Mouse (Mus musculus): ENCODE measurements around the gene Dhx9. TPM values are rescaled to one million over a fixed set of nuclear protein-coding genes. Genes with fewer than 3 reads are reported as not detected.
A peak's percentile ranks its signal among the peaks of the same experiment; 100 is the strongest.
"Not testable (repeated sequence)": the region's sequence is repeated elsewhere in the genome, so short reads cannot be mapped to it uniquely, and the experiment has no call there.

Gene Dhx9
- polyA plus RNA-seq (2012; rRNA removed): 57.5 and 63.0 TPM in 2 replicates

DNA sequence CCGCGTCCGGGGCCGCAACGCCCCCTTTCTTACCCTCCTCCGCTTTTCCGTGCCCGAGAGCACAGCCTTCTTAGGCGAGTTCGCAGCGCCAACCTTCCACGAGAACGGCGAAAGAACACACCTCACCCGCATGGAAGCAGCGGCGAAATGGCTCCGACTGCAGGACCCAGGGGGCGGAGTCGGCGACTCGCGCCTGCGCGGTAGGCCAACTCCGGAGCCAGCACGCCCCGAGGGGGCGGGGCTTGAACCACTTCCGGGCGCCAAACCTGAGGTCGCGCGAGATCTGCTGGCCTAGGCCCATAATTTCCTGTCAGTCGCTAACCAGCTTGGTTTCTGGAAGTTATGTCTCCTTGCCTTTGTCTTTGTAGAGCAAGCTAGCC lies at the start of gene Dhx9:
Dhx9 (minus strand) TSS at position 161 of the 380 bp plus-strand sequence.
- peaks cover 4% of the 10 kb centered on the region; the same call in 1 of the 2 replicates for H3K4me1 ChIP-seq (ENCODE audit: control insufficient read depth, insufficient read depth, low read length)
- peak; percentile 97 to 98 for DNase-seq
- peak within 1 kb of the TSS; percentile 13; the same call in 1 of the 2 replicates for H3K27ac ChIP-seq (ENCODE audit: insufficient read depth, low read length)
- H3K27me3 ChIP-seq (ENCODE audit: control insufficient read depth, insufficient read depth, low read length): no peaks in the 10 kb centered on the region
- TF ChIP-seq POLR2A (IDR thresholded peaks at IDR 0.05; ENCODE audit: borderline replicate concordance, insufficient read depth, low read length): peak; percentile 97
- no peak for TF ChIP-seq CTCF (IDR thresholded peaks at IDR 0.05; ENCODE audit: borderline replicate concordance, insufficient read depth, low read depth, low read length)
- 1% methylated on average over 35 of the region's 35 CpGs for whole genome bisulfite sequencing
- H3K4me3 ChIP-seq (replicated peaks; ENCODE audit: insufficient read depth, low read depth, low read length): peak within 1 kb of the TSS; percentile 69

- Histone ChIP-seq H3K4me1 (ENCODE audit: control insufficient read depth, insufficient read depth, low read length) (no peaks in the 10 kb centered on the region), H3K4me3 (replicated peaks; ENCODE audit: insufficient read depth, low read depth, low read length) (no peak overlapping the region), H3K27ac (ENCODE audit: insufficient read depth, low read length) (no peak overlapping the region), H3K27me3 (ENCODE audit: control insufficient read depth, insufficient read depth, low read length) (no peaks in the 10 kb centered on the region)
- 36% methylated on average over 9 of the region's 9 CpGs for WGBS
- peak in 1 of 2 experiments; percentile 30 for DNase-seq
- TF ChIP-seq CTCF (IDR thresholded peaks at IDR 0.05; ENCODE audit: borderline replicate concordance, insufficient read depth, low read depth, low read length) (no peak), POLR2A (IDR thresholded peaks at IDR 0.05; ENCODE audit: borderline replicate concordance, insufficient read depth, low read length) (no peak)
These were observed 48.2 kb upstream of the Dhx9 start for GRCm38 (mm10) chr1:153535611-153536010.

DNA sequence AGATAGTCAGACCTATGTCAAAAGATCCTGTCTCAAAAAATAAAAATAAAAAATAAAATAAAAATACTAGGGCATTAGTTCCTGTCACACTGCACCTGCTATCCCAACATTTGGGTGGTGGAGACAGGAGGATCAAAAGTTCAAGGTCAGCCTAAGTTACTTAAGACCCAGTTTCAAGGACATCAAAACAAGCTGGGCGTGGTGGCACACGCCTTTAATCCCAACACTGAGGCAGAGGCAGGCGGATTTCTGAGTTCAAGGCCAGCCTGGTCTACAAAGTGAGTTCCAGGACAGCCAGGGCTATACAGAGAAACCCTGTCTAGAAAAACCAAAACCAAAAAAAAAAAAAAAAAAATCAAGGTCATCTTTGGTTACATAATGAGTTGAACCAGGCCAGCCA lies 45.4 kb upstream of the Dhx9 start:
- 94% methylated on average over 3 of the region's 3 CpGs for WGBS
- H3K4me3 ChIP-seq (replicated peaks; ENCODE audit: insufficient read depth, low read depth, low read length); H3K27ac ChIP-seq (ENCODE audit: insufficient read depth, low read length); DNase-seq; H3K4me1 ChIP-seq (ENCODE audit: control insufficient read depth, insufficient read depth, low read length); H3K27me3 ChIP-seq (ENCODE audit: control insufficient read depth, insufficient read depth, low read length): not testable (repeated sequence)

DNA sequence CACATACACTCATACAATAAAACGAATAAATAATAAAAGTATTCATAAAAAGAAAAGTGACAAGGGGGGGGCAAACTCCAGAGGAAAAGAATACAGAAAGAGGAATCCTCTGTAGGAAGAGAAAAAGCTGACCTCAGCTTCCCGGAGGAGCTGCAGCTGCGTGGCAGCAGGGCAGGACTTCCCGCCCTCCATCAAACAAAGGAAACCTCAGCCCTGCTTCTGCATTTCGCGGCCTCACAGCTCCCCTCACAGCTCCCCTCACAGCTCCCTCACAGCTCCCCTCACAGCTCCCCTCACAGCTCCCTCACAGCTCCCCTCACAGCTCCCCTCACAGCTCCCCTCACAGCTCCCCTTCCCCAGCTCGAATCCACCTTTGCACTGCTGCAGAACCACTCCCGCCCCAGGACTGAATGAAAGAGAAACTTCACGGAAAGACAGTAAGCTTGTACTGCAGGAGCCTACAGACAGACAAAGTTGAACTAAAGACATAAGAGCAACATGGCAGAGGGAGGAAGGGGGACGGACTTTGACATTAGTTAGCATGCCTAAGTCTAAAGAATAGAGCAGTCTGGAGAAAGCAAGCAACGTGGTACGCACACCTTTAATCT lies 44.9 kb upstream of the Dhx9 start:
- Histone ChIP-seq H3K4me3 (replicated peaks; ENCODE audit: insufficient read depth, low read depth, low read length) (no peak overlapping the region), H3K27me3 (ENCODE audit: control insufficient read depth, insufficient read depth, low read length) (no peaks in the 10 kb centered on the region), H3K4me1 (ENCODE audit: control insufficient read depth, insufficient read depth, low read length) (no peaks in the 10 kb centered on the region), H3K27ac (ENCODE audit: insufficient read depth, low read length) (no peak overlapping the region)
- DNase-seq: no peak
- no peak for TF ChIP-seq CTCF (IDR thresholded peaks at IDR 0.05; ENCODE audit: borderline replicate concordance, insufficient read depth, low read depth, low read length)
- no peak for TF ChIP-seq POLR2A (IDR thresholded peaks at IDR 0.05; ENCODE audit: borderline replicate concordance, insufficient read depth, low read length)
- WGBS: 27% methylated on average over 12 of the region's 12 CpGs

GRCm38 (mm10) chr1:153531677-153532233 lies 44.3 kb upstream of the Dhx9 start:
- Histone ChIP-seq H3K4me3 (replicated peaks; ENCODE audit: insufficient read depth, low read depth, low read length) (no peak overlapping the region), H3K27ac (ENCODE audit: insufficient read depth, low read length) (no peak overlapping the region), H3K4me1 (ENCODE audit: control insufficient read depth, insufficient read depth, low read length) (no peaks in the 10 kb centered on the region), H3K27me3 (ENCODE audit: control insufficient read depth, insufficient read depth, low read length) (no peaks in the 10 kb centered on the region)
- no peak for DNase-seq
- WGBS: 27% methylated on average over 9 of the region's 9 CpGs
- TF ChIP-seq CTCF (IDR thresholded peaks at IDR 0.05; ENCODE audit: borderline replicate concordance, insufficient read depth, low read depth, low read length): no peak

- no peaks in the 10 kb centered on the region for H3K27me3 ChIP-seq (ENCODE audit: control insufficient read depth, insufficient read depth, low read length)
- TF ChIP-seq CTCF (IDR thresholded peaks at IDR 0.05; ENCODE audit: borderline replicate concordance, insufficient read depth, low read depth, low read length) (no peak), POLR2A (IDR thresholded peaks at IDR 0.05; ENCODE audit: borderline replicate concordance, insufficient read depth, low read length) (no peak)
- no peak overlapping the region for H3K27ac ChIP-seq (ENCODE audit: insufficient read depth, low read length)
- DNase-seq: no peak
- H3K4me1 ChIP-seq (ENCODE audit: control insufficient read depth, insufficient read depth, low read length): no peaks in the 10 kb centered on the region
- WGBS: 62% methylated on average over 3 of the region's 3 CpGs
- H3K4me3 ChIP-seq (replicated peaks; ENCODE audit: insufficient read depth, low read depth, low read length): no peak overlapping the region
These were observed 34.7 kb upstream of the Dhx9 start for GRCm38 (mm10) chr1:153522116-153522515.

- Histone ChIP-seq H3K27ac (ENCODE audit: insufficient read depth, low read length) (no peak overlapping the region), H3K4me1 (ENCODE audit: control insufficient read depth, insufficient read depth, low read length) (no peaks in the 10 kb centered on the region), H3K27me3 (ENCODE audit: control insufficient read depth, insufficient read depth, low read length) (no peaks in the 10 kb centered on the region), H3K4me3 (replicated peaks; ENCODE audit: insufficient read depth, low read depth, low read length) (no peak overlapping the region)
- DNase-seq: no peak
- TF ChIP-seq POLR2A (IDR thresholded peaks at IDR 0.05; ENCODE audit: borderline replicate concordance, insufficient read depth, low read length) (no peak), CTCF (IDR thresholded peaks at IDR 0.05; ENCODE audit: borderline replicate concordance, insufficient read depth, low read depth, low read length) (no peak)
- 12% methylated on average over 12 of the region's 12 CpGs for WGBS
These were observed 27.9 kb upstream of the Dhx9 start for GRCm38 (mm10) chr1:153515368-153515767.

GRCm38 (mm10) chr1:153510330-153511009 lies 23.0 kb upstream of the Dhx9 start:
- Histone ChIP-seq H3K27ac (ENCODE audit: insufficient read depth, low read length) (no peak overlapping the region), H3K4me1 (ENCODE audit: control insufficient read depth, insufficient read depth, low read length) (no peaks in the 10 kb centered on the region), H3K27me3 (ENCODE audit: control insufficient read depth, insufficient read depth, low read length) (no peaks in the 10 kb centered on the region), H3K4me3 (replicated peaks; ENCODE audit: insufficient read depth, low read depth, low read length) (no peak overlapping the region)
- WGBS: 72% methylated on average over 2 of the region's 2 CpGs
- TF ChIP-seq CTCF (IDR thresholded peaks at IDR 0.05; ENCODE audit: borderline replicate concordance, insufficient read depth, low read depth, low read length) (no peak), POLR2A (IDR thresholded peaks at IDR 0.05; ENCODE audit: borderline replicate concordance, insufficient read depth, low read length) (no peak)
- no peak for DNase-seq

- not testable (repeated sequence) for H3K27ac ChIP-seq (ENCODE audit: insufficient read depth, low read length); H3K4me3 ChIP-seq (replicated peaks; ENCODE audit: insufficient read depth, low read depth, low read length); H3K27me3 ChIP-seq (ENCODE audit: control insufficient read depth, insufficient read depth, low read length); DNase-seq; H3K4me1 ChIP-seq (ENCODE audit: control insufficient read depth, insufficient read depth, low read length)
- WGBS: 76% methylated on average over 8 of the region's 8 CpGs
These were observed 22.1 kb upstream of the Dhx9 start for GRCm38 (mm10) chr1:153509569-153509968.
